Mouse (Mus musculus): ENCODE results near the gene Rgp1.

- TF ChIP-seq CTCF (IDR thresholded peaks at IDR 0.05) (no peak), EP300 (IDR thresholded peaks at IDR 0.05) (no peak)
Measured at GRCm38 (mm10) chr4:43583421-43583820, 4.9 kb downstream of the Rgp1 start.
